Mouse (Mus musculus): ENCODE measurements around the gene Rheb.

GRCm38 (mm10) chr5:24820627-24821026, 21.8 kb downstream of the Rheb start:
- no peak for TF ChIP-seq CTCF (conservative IDR thresholded peaks at IDR 0.05; ENCODE audit: low read length)
- TF ChIP-seq POU5F1 (IDR thresholded peaks at IDR 0.05; ENCODE audit: borderline replicate concordance, low read length) = no peak
- no peak for TF ChIP-seq NANOG (IDR thresholded peaks at IDR 0.05; ENCODE audit: borderline replicate concordance, low read length)

Measured in E14TG2a.4 (cell line).